Mouse (Mus musculus) hindbrain, embryonic 10.5 days (tissue): ENCODE data around the gene Hyal2. TPM values are rescaled to one million over a fixed set of nuclear protein-coding genes. Genes with fewer than 3 reads are reported as not detected.

Source experiments
- DNase-seq: peaks from one replicate; pipeline ENCODE4 v3.0.0-alpha.2; 2017; ENCODE audit warnings: low spot score
- H3K27ac ChIP-seq: fragments of 300-500 bp; sonication (generic); 2 replicates; pipeline ENCODE4 v1.5.1; 2016; ENCODE audit warnings: mild to moderate bottlenecking, moderate library complexity
- H3K27me3 ChIP-seq: fragments of 300-500 bp; sonication (generic); 2 replicates; pipeline ENCODE4 v1.6.1; 2016; ENCODE audit warnings: mild to moderate bottlenecking; ENCODE audit not compliant: poor library complexity, insufficient read depth, severe bottlenecking
- H3K36me3 ChIP-seq: fragments of 300-500 bp; sonication (generic); 2 replicates; pipeline ENCODE4 v1.6.1; 2016; ENCODE audit warnings: mild to moderate bottlenecking, moderate library complexity
- H3K4me1 ChIP-seq: fragments of 300-500 bp; sonication (generic); replicated peaks from 2 replicates; pipeline ENCODE4 v1.6.1; 2016; ENCODE audit warnings: mild to moderate bottlenecking
- H3K4me3 ChIP-seq: fragments of 300-500 bp; sonication (generic); 2 replicates; pipeline ENCODE4 v1.5.1; 2016; ENCODE audit warnings: mild to moderate bottlenecking, moderate library complexity
- H3K9me3 ChIP-seq: fragments of 300-500 bp; sonication (generic); 2 replicates; pipeline ENCODE4 v1.6.1; 2016; ENCODE audit warnings: mild to moderate bottlenecking, moderate library complexity
- WGBS: fragments of 180-500 bp; shearing (Covaris S2); methylation state at CpG from one replicate; pipeline ENCODE4 v1.1.7; 2016; 5-methylcytosine and 5-hydroxymethylcytosine counted together
- polyA plus RNA-seq: library from polyadenylated mRNA; unstranded; fragments of >200 nt; fragmentation: Nextera tagmentation; extraction: Ambion mirVana; gene quantifications from 2 replicates; pipeline ENCODE4 v1.2.1, GENCODE M21; 2016

The Hyal2 gene
- polyA plus RNA-seq, 1 experiment from 2014 or later: 135 TPM

- H3K4me3 ChIP-seq: peak overlapping the region; percentile 68
- no peak for DNase-seq
- H3K36me3 ChIP-seq: peaks cover 50% of the 10 kb centered on the region
- peaks cover 38% of the 10 kb centered on the region for H3K4me1 ChIP-seq
- no peaks in the 10 kb centered on the region for H3K9me3 ChIP-seq
- WGBS: 7% methylated on average over 33 of the region's 33 CpGs
- H3K27ac ChIP-seq: peak overlapping the region; percentile 85
- H3K27me3 ChIP-seq: no peaks in the 10 kb centered on the region
Measured at GRCm38 (mm10) chr9:107587833-107588639, 20.3 kb downstream of the Hyal2 start.

- no peak overlapping the region for H3K4me3 ChIP-seq
- WGBS: 91% methylated on average over 25 of the region's 25 CpGs
Measured at GRCm38 (mm10) chr9:107590058-107590772, 22.5 kb downstream of the Hyal2 start.

GRCm38 (mm10) chr9:107590773-107591060 is 23.0 kb downstream of the Hyal2 start:
- no peaks in the 10 kb centered on the region for H3K9me3 ChIP-seq
- H3K4me3 ChIP-seq: no peak overlapping the region
- H3K4me1 ChIP-seq: peaks cover 47% of the 10 kb centered on the region
- no peaks in the 10 kb centered on the region for H3K27me3 ChIP-seq
- WGBS: 93% methylated on average over 6 of the region's 6 CpGs
- peaks cover 58% of the 10 kb centered on the region for H3K36me3 ChIP-seq
- no peak overlapping the region for H3K27ac ChIP-seq
- no peak for DNase-seq

More at GRCm38 (mm10) chr9:107590058-107590772, 22.5 kb downstream of the Hyal2 start:
- Histone ChIP-seq H3K9me3 (no peaks in the 10 kb centered on the region), H3K4me1 (peaks cover 47% of the 10 kb centered on the region), H3K27me3 (no peaks in the 10 kb centered on the region), H3K27ac (no peak overlapping the region), H3K36me3 (peaks cover 58% of the 10 kb centered on the region)
- DNase-seq: no peak

GRCm38 (mm10) chr9:107593101-107593976 is 25.6 kb downstream of the Hyal2 start:
- H3K9me3 ChIP-seq: no peaks in the 10 kb centered on the region
- H3K36me3 ChIP-seq: peaks cover 58% of the 10 kb centered on the region
- WGBS: 83% methylated on average over 11 of the region's 11 CpGs
- H3K4me1 ChIP-seq: peaks cover 34% of the 10 kb centered on the region
- H3K4me3 ChIP-seq: no peak overlapping the region
- no peak overlapping the region for H3K27ac ChIP-seq
- no peaks in the 10 kb centered on the region for H3K27me3 ChIP-seq
- no peak for DNase-seq

GRCm38 (mm10) chr9:107594281-107595062 is 26.7 kb downstream of the Hyal2 start:
- H3K27ac ChIP-seq: no peak overlapping the region
- 71% methylated on average over 8 of the region's 8 CpGs for WGBS
- peaks cover 24% of the 10 kb centered on the region for H3K4me1 ChIP-seq
- DNase-seq: no peak
- peaks cover 52% of the 10 kb centered on the region for H3K36me3 ChIP-seq
- H3K4me3 ChIP-seq: no peak overlapping the region
- no peaks in the 10 kb centered on the region for H3K9me3 ChIP-seq
- no peaks in the 10 kb centered on the region; the same call in 1 of the 2 replicates for H3K27me3 ChIP-seq

- H3K36me3 ChIP-seq: peaks cover 28% of the 10 kb centered on the region
- H3K9me3 ChIP-seq: no peaks in the 10 kb centered on the region
- WGBS: 94% methylated on average over 11 of the region's 11 CpGs
- DNase-seq: no peak
- H3K4me1 ChIP-seq: peaks cover 29% of the 10 kb centered on the region
- H3K27ac ChIP-seq: no peak overlapping the region
- H3K4me3 ChIP-seq: no peak overlapping the region
- peaks cover 14% of the 10 kb centered on the region; the same call in 1 of the 2 replicates for H3K27me3 ChIP-seq
Measured at GRCm38 (mm10) chr9:107596619-107597569, 29.1 kb downstream of the Hyal2 start.

- Histone ChIP-seq H3K27me3 (peaks cover 14% of the 10 kb centered on the region; the same call in 1 of the 2 replicates), H3K4me1 (peaks cover 32% of the 10 kb centered on the region), H3K4me3 (no peak overlapping the region), H3K27ac (no peak overlapping the region), H3K36me3 (peaks cover 13% of the 10 kb centered on the region), H3K9me3 (no peaks in the 10 kb centered on the region)
- no peak for DNase-seq
- 79% methylated on average over 5 of the region's 5 CpGs for WGBS
Measured at GRCm38 (mm10) chr9:107598385-107598784, 30.6 kb downstream of the Hyal2 start.

- no peak overlapping the region for H3K27ac ChIP-seq
- no peaks in the 10 kb centered on the region for H3K9me3 ChIP-seq
- 86% methylated on average over 9 of the region's 9 CpGs for WGBS
- H3K36me3 ChIP-seq: peaks cover 2% of the 10 kb centered on the region; the same call in 1 of the 2 replicates
- peaks cover 34% of the 10 kb centered on the region for H3K4me1 ChIP-seq
- DNase-seq: no peak
- no peak overlapping the region for H3K4me3 ChIP-seq
- H3K27me3 ChIP-seq: peaks cover 14% of the 10 kb centered on the region; the same call in 1 of the 2 replicates
Measured at GRCm38 (mm10) chr9:107599433-107599832, 31.7 kb downstream of the Hyal2 start.

GRCm38 (mm10) chr9:107599842-107600241 is 32.1 kb downstream of the Hyal2 start:
- DNase-seq: no peak
- no peaks in the 10 kb centered on the region for H3K9me3 ChIP-seq
- WGBS: 69% methylated on average over 14 of the region's 14 CpGs
- peaks cover 14% of the 10 kb centered on the region; the same call in 1 of the 2 replicates for H3K27me3 ChIP-seq
- no peaks in the 10 kb centered on the region for H3K36me3 ChIP-seq
- peaks cover 38% of the 10 kb centered on the region for H3K4me1 ChIP-seq
- H3K27ac ChIP-seq: no peak overlapping the region
- no peak overlapping the region for H3K4me3 ChIP-seq

GRCm38 (mm10) chr9:107600745-107601144 is 33.0 kb downstream of the Hyal2 start:
- Histone ChIP-seq H3K4me3 (no peak overlapping the region), H3K9me3 (no peaks in the 10 kb centered on the region), H3K4me1 (peaks cover 47% of the 10 kb centered on the region), H3K27ac (no peak overlapping the region), H3K36me3 (no peaks in the 10 kb centered on the region), H3K27me3 (peaks cover 14% of the 10 kb centered on the region; the same call in 1 of the 2 replicates)
- DNase-seq: no peak
- WGBS: 79% methylated on average over 12 of the region's 12 CpGs

GRCm38 (mm10) chr9:107601275-107601674 is 33.5 kb downstream of the Hyal2 start:
- Histone ChIP-seq H3K9me3 (no peaks in the 10 kb centered on the region), H3K36me3 (no peaks in the 10 kb centered on the region), H3K4me3 (no peak overlapping the region), H3K4me1 (peaks cover 52% of the 10 kb centered on the region), H3K27me3 (peaks cover 14% of the 10 kb centered on the region; the same call in 1 of the 2 replicates), H3K27ac (peak overlapping the region; percentile 46; the same call in 1 of the 2 replicates)
- 89% methylated on average over 11 of the region's 11 CpGs for WGBS
- no peak for DNase-seq
